Mouse (Mus musculus): ENCODE measurements at regions not wholly inside any gene's neighbourhood (a gene's known extent, or its start where the extent isn't known, plus 50 kb on each side); places are given as distances from the start of the nearest gene placed in this dataset.

DNA sequence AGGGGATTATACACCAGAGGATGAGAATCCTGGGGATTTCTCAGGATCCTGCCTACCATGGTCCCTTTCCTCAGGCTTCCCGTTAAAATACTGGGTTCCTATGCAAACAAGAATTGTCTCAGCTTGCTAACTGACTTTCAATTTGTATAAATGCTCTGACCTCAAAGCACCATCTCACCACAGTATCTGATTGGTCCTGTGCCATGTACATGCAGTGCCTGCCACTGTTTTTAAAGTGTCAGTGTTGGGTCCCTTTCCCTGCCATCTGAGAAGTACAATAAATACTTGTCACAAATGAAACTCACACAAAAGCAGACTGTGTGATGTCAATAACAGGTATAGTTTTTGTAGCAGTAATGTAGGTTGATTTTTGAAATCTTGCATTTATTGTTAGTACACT, 109.1 kb upstream of the Mef2c start:
- ATAC-seq, result no peak
- Histone ChIP-seq H3K4me2 (ENCODE audit: low read length) (no peak overlapping the region), H3K4me1 (ENCODE audit: control insufficient read depth, insufficient read depth, low read depth, low read length) (no peaks in the 10 kb centered on the region), H3K27me3 (replicated peaks; ENCODE audit: control insufficient read depth, insufficient read depth, low read length) (no peaks in the 10 kb centered on the region), H3K4me3 (ENCODE audit: low read length) (no peak overlapping the region), H3K9me3 (ENCODE audit: control insufficient read depth, low read length) (no peaks in the 10 kb centered on the region), H3K36me3 (ENCODE audit: control insufficient read depth, insufficient read depth, low read length) (no peaks in the 10 kb centered on the region), H3K27ac (ENCODE audit: low read depth, low read length) (no peak overlapping the region), H3K9ac (ENCODE audit: low read depth, low read length) (no peak overlapping the region)
- 48% methylated on average over 1 of the region's 1 CpGs for WGBS

GRCm38 (mm10) chr13:83399381-83399780, 104.5 kb upstream of the Mef2c start:
- no peak for ATAC-seq

GRCm38 (mm10) chr13:83439619-83440436, 64.0 kb upstream of the Mef2c start:
- no peaks in the 10 kb centered on the region for H3K9me3 ChIP-seq (ENCODE audit: control insufficient read depth, low read length)
- no peaks in the 10 kb centered on the region for H3K36me3 ChIP-seq (ENCODE audit: control insufficient read depth, insufficient read depth, low read length)
- H3K4me1 ChIP-seq (ENCODE audit: control insufficient read depth, insufficient read depth, low read depth, low read length), result no peaks in the 10 kb centered on the region
- no peak overlapping the region for H3K4me2 ChIP-seq (ENCODE audit: low read length)
- no peak overlapping the region for H3K27ac ChIP-seq (ENCODE audit: low read depth, low read length)
- no peak overlapping the region for H3K4me3 ChIP-seq (ENCODE audit: low read length)
- 86% methylated on average over 6 of the region's 6 CpGs for WGBS
- H3K27me3 ChIP-seq (replicated peaks; ENCODE audit: control insufficient read depth, insufficient read depth, low read length), result no peaks in the 10 kb centered on the region
- H3K9ac ChIP-seq (ENCODE audit: low read depth, low read length), result no peak overlapping the region
- ATAC-seq, result no peak

More at GRCm38 (mm10) chr13:83399381-83399780, 104.5 kb upstream of the Mef2c start:
- Histone ChIP-seq H3K27me3 (replicated peaks; ENCODE audit: control insufficient read depth, insufficient read depth, low read length) (no peaks in the 10 kb centered on the region), H3K4me2 (ENCODE audit: low read length) (no peak overlapping the region), H3K4me1 (ENCODE audit: control insufficient read depth, insufficient read depth, low read depth, low read length) (no peaks in the 10 kb centered on the region), H3K9me3 (ENCODE audit: control insufficient read depth, low read length) (no peaks in the 10 kb centered on the region), H3K27ac (ENCODE audit: low read depth, low read length) (no peak overlapping the region), H3K4me3 (ENCODE audit: low read length) (no peak overlapping the region), H3K36me3 (ENCODE audit: control insufficient read depth, insufficient read depth, low read length) (no peaks in the 10 kb centered on the region), H3K9ac (ENCODE audit: low read depth, low read length) (no peak overlapping the region)
- 86% methylated on average over 6 of the region's 6 CpGs for WGBS

DNA sequence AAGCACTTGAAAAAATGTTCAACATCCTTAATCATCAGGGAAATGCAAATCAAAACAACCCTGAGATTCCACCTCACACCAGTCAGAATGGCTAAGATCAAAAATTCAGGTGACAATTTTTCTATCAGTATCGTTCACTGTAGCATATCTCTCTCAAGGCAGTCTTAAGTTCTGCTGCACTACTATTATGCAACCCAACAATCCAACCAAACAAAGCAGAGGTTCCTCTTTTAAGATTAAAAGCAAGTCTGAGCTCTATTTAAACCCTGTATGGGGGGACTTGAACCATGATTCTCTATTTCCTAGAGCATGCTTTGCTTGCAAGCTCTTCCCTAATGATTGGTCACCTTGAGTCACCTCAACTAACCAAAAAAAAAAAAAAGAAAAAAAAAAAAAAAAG, 59.6 kb upstream of the Mef2c start:
- H3K4me3 ChIP-seq (ENCODE audit: low read length), result no peak overlapping the region
- no peaks in the 10 kb centered on the region for H3K36me3 ChIP-seq (ENCODE audit: control insufficient read depth, insufficient read depth, low read length)
- no peak for ATAC-seq
- WGBS, result 93% methylated on average over 1 of the region's 1 CpGs
- H3K4me1 ChIP-seq (ENCODE audit: control insufficient read depth, insufficient read depth, low read depth, low read length), result no peaks in the 10 kb centered on the region
- H3K9me3 ChIP-seq (ENCODE audit: control insufficient read depth, low read length), result no peaks in the 10 kb centered on the region
- H3K9ac ChIP-seq (ENCODE audit: low read depth, low read length), result no peak overlapping the region
- no peaks in the 10 kb centered on the region for H3K27me3 ChIP-seq (replicated peaks; ENCODE audit: control insufficient read depth, insufficient read depth, low read length)
- no peak overlapping the region for H3K27ac ChIP-seq (ENCODE audit: low read depth, low read length)
- H3K4me2 ChIP-seq (ENCODE audit: low read length), result no peak overlapping the region

DNA sequence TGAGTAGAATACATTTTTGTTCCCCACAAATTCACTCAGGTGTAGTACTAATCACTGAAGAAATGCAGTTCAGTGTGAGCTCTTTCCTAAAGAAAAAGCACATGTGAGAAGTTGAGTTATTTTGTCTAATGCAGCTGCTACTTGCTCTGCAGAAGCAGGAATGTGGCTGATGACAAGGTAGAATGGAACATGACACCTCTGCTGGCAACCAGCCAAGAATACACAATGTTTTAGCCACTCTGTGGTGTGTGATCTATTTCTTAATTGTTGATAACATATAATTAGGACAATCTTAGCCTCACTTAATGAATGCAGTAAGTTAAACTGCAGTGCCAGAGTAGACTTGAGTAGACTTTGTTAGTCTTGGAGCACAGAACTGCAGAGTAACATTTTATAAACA, 53.0 kb upstream of the Mef2c start:
- no peaks in the 10 kb centered on the region for H3K27me3 ChIP-seq (replicated peaks; ENCODE audit: control insufficient read depth, insufficient read depth, low read length)
- no peak overlapping the region for H3K27ac ChIP-seq (ENCODE audit: low read depth, low read length)
- no peak overlapping the region for H3K9ac ChIP-seq (ENCODE audit: low read depth, low read length)
- H3K4me3 ChIP-seq (ENCODE audit: low read length), result no peak overlapping the region
- H3K9me3 ChIP-seq (ENCODE audit: control insufficient read depth, low read length), result no peaks in the 10 kb centered on the region
- no peaks in the 10 kb centered on the region for H3K36me3 ChIP-seq (ENCODE audit: control insufficient read depth, insufficient read depth, low read length)
- H3K4me1 ChIP-seq (ENCODE audit: control insufficient read depth, insufficient read depth, low read depth, low read length), result no peaks in the 10 kb centered on the region
- ATAC-seq, result no peak
- no peak overlapping the region for H3K4me2 ChIP-seq (ENCODE audit: low read length)

DNA sequence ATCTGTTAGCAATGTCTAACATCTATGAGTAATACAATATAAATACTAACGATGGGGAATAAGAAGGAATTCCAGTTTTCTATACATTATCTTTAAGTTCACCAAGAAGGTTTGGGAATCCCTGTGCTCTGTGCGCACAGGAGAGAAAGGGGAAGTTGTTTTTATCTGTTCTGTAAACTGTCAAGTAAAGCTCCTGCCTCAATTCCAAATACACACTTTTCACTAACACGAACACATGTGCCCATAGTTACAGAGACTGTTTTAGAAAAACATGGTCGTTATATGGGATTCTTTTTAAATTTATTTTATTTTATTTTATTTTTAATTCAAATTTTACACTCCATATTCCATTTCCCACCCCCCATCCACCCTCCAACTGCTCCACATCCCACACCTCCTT, 50.8 kb upstream of the Mef2c start:
- no peak overlapping the region for H3K4me3 ChIP-seq (ENCODE audit: low read length)
- ATAC-seq, result no peak
- no peaks in the 10 kb centered on the region for H3K36me3 ChIP-seq (ENCODE audit: control insufficient read depth, insufficient read depth, low read length)
- WGBS, result 92% methylated on average over 4 of the region's 4 CpGs
- no peak overlapping the region for H3K9ac ChIP-seq (ENCODE audit: low read depth, low read length)
- no peaks in the 10 kb centered on the region for H3K9me3 ChIP-seq (ENCODE audit: control insufficient read depth, low read length)
- no peaks in the 10 kb centered on the region for H3K4me1 ChIP-seq (ENCODE audit: control insufficient read depth, insufficient read depth, low read depth, low read length)
- H3K27ac ChIP-seq (ENCODE audit: low read depth, low read length), result no peak overlapping the region
- no peaks in the 10 kb centered on the region for H3K27me3 ChIP-seq (replicated peaks; ENCODE audit: control insufficient read depth, insufficient read depth, low read length)
- no peak overlapping the region for H3K4me2 ChIP-seq (ENCODE audit: low read length)
